Mouse (Mus musculus): ENCODE results near the gene Gzf1.

The Gzf1 gene

DNA sequence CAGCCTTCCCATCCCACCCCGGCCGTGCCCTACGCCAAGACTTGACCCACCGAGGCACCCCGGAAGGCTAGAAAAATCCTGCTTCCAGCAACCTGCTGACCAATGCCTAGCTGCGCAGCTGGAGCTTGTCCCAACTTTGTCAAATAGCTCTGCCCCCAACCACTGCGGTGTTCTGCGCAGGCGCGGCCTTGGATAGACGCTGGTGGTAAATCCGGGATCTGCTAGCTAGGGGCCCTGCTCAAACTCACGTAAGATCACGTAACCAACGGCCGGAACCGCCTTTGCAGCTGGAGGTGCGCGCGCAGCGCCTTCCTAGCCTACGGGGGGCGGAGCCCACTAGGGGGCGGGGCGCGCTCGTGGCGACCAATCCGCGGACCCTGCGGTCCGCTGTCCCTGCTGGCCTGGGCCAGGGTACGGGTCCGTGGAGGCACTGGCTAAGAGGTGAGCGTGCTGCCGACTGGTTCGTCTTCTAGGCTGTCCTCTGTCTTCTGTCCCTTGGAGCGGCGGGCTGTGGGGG lies at the start of gene Gzf1:
Gene Gzf1 (plus strand): TSS at position 249 of the 517 bp plus-strand sequence.
- DNase-seq (ENCODE audit: low read depth), result peak; percentile 98

DNA sequence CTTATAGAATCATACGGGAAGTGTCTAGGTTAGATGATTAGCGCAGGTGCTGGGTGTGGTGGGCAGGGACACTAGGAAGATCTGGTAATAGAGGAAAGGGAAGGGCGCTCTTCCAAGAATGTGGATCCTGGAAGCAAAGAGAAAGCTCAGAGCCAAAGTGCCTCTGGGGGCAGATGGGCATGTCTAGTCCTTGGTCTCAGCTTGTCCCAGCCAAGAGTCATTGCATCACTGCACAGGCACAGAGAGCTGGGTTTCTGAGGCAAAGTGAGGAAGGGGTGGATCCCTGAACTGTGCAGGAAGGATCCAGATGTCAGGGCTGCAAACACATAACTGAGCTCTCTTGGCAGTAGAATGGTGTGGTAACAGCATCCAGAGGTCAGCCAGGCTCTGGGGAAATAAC lies 49.2 kb upstream of the Gzf1 start:
- DNase-seq (ENCODE audit: low read depth), result no peak

DNA sequence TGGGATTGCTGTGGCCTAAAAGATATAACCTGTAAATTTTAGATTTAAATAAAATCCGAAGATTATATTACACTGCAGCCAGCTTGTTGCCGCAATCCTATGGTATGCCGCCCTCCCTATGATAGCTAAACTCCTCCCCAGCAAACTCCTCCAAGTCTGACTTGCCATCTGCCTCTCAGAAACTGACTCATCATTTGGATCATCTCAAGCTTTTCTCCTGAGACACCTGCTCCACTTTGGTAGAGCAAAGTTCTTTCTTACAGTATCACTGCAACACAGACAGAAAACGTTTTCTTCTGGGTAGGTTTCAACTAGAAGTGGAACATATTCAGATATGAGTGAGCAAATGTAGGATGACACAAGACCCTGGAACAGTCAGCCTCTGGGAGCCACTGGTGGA lies 46.4 kb upstream of the Gzf1 start:
- DNase-seq (ENCODE audit: low read depth), result no peak

DNA sequence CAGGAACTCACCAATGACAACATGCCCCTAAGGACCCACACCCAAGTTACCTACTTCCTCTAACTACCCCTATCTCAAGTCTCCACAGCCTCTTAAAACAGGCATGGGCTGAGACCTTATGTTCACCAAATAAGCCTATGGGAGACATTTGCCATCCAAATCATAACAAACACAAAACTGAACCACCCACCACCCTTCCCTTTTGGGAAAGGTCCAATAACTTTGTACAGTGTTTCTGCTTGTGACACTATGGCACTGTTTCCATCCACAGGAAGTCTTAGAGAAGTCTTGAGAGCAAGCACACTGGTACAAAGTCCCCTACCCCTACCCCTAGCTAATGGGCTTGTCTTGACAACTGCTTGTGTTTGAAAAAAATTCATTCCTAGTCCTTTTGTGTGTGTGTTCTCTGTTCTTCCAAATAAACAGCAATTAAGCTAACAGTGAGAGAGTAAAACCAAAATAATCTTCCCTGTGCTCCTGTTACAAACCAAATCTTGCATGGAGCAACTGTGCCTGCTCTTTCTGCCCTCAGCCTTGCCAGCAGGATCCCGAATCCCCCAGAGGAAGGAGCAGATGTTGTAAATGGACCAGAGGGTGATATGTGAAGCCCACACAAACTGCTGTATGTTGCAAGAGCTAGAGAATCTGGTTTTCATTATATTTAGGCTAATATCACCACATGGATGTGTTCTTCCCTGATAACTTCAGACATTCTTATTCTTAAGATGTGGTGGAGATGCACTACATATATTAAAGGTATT lies 38.0 kb upstream of the Gzf1 start:
- DNase-seq (ENCODE audit: low read depth), result no peak

DNA sequence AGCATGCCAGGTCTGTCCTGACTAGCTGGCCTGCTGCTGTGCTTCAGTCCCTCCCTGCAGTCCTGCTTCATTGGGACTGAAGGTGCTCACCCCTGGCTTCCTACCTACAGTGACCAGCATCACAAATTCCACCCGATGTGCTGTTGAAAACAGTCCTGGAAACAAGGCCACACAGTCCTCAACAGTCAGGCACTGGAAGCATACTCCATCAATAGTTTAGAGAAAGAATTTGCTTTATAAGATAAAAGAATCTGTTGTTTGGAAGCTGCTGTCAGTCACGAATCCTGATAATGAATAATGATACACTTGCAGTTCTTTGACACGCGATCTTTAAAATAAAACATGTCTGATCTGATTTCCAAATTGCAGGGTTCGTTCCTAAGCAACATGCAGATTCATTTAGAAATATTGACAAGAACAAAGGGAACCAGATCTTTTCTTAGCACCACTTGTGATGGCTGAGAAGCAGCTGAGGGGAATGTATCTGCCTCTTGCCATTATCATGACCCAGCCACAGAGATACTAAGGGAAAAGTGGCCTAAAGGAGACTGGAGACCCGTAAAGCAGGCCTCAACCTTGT lies 36.3 kb upstream of the Gzf1 start:
- DNase-seq (ENCODE audit: low read depth), result no peak

DNA sequence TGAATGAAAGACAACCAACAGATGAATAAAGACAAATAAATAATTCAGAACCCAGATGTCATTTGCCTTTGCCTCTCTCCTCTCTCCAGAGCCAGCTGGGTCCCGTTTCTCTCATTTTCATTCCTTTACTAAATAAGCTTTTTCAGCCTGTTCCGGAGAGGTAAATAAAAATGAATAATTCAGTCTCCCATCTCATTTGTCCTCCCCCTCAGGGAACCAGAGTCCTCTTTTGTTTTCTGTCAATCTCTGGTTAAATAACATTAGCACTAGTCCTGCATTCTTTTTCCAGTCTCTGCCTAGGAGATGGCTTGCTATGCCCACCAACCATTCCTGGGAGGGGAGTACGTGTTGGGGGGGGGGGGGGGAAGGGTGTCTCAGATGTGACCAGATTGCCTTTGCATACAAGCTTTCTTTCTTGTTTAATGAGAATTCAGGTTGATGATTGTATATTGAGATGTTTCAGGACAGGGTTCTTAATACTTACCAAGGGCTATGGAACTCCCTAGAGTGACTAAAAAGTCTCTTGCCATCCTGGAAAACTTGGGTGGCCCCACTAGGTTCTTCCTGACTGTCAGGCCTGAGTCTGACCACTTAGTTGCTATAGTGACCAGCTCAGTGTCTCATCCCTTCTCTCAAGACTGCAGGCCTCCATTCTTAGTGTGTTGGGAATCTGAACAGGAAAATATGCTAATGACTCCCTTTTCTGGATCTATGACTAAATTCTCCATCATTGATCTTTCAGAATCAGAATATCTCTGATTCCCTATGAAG lies 30.1 kb upstream of the Gzf1 start:
- DNase-seq (ENCODE audit: low read depth), result no peak

DNA sequence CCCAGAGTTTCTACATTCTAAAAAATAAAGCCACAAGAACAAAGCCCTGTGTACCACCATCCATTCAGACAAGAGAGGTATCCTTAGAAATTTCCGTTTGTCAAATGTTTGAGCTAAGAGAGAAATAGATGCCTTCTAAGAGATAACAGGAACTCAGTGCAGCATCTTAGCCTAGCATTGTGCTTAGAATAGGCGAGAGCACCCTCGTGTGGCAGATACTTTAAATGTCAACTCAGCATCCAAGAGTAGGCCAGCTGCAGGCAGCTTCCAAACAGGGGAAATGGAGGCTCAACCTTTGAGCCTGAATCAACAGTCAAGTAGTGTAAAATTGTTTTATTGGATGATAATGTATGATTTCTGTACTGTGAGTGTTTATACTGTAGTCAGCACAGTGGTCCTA lies 25.9 kb upstream of the Gzf1 start:
- peak; percentile 60 for DNase-seq (ENCODE audit: low read depth)

DNA sequence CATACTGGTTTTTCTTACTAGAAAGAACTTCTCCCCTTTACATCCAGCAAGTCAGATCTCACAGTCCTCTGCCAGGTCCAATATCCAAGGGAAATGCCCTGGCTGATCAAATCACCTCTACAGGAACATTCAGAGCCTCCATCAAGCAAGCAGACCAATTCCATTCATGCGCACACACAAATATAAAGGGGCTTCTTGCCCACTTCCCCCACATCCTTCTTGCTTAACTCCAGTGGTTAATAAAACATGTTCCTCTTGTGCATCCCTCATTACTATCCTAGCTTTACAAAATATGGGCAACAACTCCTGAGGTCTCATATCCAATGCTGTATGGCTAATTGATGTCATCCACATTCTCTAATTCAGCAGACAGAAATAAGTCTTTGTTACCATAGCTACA lies 17.4 kb upstream of the Gzf1 start:
- DNase-seq (ENCODE audit: low read depth), result no peak

DNA sequence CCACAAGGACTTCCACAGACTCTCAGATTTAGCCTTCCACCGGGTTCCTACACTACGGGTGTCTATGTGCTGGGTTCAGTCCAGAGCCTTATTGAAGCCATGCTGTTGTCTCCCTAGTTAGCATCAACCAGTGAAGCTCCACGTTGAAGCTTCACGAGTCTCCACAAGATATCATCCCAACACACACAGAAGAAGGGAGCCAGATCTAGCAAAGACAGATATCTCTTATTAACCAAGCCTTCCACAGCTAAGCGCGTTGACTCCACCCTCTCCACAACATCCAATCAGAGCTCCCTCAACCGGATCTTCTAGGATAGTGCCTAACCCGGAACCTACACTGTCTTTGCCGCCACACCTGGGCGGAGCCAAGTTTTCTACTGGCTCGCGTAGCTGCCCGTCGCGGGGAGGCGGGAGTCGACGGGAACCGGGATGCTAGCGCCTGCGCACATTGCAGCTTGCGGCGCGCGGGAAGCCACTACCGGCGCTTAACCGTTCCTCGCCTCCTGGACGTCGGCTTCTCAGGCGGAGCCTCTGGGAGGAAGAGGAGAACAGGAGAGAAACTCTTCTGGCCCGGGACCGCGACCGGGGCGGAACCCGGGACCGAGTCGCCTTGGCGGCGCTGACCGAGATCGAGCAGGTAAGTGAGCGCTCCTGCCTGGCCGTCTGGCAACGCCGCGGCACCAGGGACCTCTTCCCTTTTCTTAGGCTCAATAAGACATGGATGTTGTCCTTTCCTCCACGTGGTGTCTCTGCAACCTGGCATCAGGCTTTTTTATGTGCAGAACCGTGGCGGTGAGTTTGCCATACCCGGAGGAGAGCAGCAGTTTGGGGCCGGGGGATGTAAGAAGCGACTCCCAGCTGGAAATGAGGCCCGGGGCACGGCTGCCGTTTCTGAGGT lies 8.4 kb upstream of the Gzf1 start, which contains the start of gene Nxt1:
Gene Nxt1 (plus strand): TSS at position 403 of the 898 bp plus-strand sequence.
- DNase-seq (ENCODE audit: low read depth), result peak; percentile 99

DNA sequence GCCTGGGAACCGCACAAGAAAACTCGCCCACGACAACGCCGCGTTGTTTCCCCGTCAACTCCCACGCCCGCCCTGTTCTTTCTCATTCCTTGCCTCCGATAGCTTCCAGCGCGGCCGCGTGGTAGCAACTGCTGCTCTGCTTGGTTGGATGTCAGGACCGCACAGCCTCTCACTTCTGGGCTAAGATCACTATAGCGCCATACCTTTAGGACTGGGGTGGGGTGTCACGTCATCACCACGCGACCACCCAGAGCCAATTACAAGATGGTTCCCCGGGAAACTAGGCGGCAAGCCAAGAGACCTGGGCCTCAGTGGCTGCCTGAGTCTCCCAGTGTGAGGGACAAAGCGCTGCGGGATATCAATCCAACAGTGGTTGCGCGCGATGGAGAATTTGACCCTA lies 3.0 kb upstream of the Gzf1 start:
- no peak for DNase-seq (ENCODE audit: low read depth)

DNA sequence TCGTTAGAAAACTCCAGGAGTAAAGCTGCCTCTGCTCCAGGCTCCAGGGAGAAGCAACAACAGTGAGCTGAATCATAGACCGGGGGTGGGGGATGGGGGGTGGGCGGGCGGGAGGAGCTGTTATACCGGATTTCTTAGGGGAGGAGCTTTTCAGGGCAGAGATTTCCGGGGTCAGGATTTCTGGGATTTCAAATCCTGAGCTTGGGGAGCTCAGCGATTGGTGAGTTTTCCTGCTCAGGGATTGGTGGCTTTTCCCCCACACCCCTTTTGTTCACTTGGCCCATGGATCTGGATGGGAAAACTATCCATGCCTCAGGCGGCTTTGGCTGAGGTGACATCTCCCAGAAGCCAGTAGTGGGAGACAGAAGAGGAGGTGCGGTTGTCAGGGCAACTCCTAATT lies 1.5 kb upstream of the Gzf1 start:
- DNase-seq (ENCODE audit: low read depth), result no peak

DNA sequence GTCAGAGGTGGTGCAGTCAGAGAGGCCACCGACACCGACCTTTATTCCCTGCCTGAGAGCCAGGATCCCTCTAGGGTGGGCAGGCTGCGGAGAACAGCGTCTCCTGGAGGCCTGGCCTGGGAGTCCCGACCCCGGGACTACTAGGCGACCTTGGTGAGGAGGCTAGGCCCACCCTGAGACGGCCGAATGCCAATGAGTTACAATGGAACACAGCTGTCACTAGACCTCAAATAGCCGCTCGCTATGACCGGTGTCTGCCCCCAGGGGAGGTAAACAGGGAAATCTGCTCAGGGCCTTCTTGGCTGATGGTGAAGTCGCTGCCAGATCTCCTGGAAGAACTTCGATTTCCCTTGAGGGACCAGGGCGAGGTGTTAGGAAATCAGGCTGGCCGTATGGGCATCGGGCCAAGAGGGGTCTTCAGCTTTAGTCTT lies 653 bp downstream of the Gzf1 start:
- no peak for DNase-seq (ENCODE audit: low read depth)

DNA sequence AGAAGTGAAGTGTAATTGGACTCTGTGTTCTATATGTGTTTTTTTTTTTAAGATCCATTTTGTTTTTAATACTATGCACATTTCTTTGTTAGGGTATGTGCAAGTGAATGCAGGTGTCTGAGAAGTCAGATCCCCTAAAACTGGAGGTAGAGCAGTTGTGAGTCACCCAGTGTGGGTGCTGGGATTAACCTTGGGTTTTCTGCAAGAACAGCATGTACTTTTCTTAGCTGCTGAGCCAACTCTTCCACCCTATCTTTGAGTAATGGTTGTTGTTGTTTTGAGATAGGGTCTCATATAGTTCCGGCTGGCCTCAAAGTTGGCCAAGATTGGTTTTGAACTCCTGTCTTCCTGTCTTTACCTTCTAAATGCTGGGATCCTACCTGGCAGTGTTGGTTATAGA lies 2.2 kb downstream of the Gzf1 start:
- DNase-seq (ENCODE audit: low read depth), result no peak

DNA sequence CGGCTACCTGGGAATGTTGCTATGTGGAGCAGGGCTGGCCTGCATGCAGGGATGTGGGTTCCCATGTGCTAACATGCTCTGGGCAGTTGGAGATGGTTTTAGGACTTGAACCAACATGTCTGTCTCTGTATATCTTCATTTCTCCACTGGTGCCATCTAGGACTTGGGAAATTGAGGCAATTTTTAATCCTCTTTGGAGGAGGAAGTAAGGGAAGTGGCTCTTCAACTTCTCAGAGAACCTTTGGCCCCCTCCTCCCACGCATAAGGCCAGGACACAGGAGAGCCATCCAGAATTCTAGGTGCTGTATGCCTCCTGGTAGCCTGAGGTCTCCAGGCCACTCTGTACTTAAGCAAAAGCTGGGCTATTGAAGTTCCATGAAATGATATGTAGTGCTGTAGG lies 4.1 kb downstream of the Gzf1 start:
- DNase-seq (ENCODE audit: low read depth), result no peak

DNA sequence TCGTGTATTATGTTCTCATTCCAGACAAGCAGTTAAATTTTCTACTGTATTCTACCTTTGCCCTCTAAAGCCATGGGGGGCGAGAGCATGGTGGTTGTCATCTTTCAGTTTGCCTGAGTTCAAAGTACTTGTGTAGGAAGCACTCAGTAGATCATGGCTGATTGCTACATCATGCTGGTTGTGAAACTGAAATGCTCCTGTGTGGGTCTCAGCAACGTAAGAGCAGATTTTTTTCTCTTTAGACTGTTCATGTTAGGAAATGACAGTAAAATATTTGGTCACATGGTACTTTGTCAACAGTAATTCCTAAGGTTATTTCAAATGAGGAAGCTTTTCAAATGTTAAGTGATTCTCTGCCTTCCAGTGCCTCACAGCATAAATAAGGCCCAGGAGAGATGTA lies 4.9 kb downstream of the Gzf1 start:
- no peak for DNase-seq (ENCODE audit: low read depth)

DNA sequence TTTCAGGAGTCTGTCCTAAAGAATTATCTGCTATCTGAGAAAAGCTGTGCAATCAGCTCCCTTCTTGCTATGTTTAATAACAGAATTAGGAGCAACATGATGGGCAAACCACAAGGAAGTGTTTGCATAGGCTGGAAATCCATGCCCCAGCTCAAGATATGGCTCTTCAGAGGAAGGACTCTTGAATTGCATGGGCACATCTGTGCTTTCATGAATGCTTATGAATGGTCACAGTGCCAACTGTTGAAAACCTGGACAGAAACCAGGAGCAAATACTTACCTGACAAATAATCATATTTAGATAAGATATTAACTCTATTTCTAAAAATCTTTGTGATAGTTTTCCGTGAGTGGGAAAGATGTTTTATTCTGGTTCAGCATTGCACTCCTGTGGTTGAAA lies 6.0 kb downstream of the Gzf1 start:
- DNase-seq (ENCODE audit: low read depth), result no peak

DNA sequence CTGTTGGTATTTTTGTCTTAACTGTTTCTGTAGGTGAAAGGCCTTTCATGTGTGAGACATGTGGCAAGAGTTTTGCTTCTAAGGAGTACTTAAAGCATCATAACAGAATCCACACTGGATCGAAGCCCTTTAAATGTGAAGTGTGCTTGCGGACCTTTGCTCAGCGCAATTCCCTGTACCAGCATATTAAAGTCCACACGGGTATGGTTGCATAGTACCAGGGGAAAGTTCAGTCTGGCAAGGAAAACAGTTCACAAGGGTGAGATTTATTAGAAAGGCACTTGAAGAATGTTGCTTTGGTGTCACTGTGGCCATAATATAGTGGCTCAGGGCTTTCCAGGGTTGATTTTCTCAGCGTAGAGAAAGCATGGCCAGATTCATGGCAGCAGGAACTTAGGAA lies 7.1 kb downstream of the Gzf1 start:
- no peak for DNase-seq (ENCODE audit: low read depth)

DNA sequence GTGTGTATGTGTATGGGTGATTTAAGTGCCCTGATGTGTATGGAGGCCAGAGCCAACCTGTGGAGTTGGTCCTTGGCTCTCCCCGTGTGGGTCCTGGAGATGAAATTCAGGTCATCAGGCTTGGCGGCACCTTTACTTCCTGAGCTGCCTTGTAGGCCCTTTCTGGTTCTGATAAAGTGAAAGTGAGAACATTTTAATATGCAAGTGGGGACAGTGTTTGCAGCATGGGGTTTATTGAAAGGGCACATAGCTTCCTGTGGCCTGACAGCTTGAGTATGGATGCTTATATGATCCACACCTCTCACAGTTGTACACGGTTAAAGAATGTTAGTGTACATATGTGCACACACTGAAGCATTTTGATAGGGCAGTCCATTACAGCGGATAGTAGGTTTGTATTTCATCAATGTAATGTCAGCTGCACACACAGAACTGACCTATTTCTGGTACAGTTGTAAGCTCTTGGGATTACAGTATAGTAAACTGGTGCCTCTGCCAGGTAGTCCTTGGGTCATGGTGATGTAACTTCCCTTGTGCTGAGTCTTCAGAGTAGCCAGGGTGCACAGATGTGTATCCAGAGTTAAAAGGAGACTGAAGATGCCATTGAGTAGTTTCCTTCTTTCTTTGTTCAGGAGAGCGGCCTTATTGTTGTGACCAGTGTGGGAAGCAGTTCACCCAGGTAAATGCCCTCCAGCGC lies 8.8 kb downstream of the Gzf1 start:
- no peak for DNase-seq (ENCODE audit: low read depth)

DNA sequence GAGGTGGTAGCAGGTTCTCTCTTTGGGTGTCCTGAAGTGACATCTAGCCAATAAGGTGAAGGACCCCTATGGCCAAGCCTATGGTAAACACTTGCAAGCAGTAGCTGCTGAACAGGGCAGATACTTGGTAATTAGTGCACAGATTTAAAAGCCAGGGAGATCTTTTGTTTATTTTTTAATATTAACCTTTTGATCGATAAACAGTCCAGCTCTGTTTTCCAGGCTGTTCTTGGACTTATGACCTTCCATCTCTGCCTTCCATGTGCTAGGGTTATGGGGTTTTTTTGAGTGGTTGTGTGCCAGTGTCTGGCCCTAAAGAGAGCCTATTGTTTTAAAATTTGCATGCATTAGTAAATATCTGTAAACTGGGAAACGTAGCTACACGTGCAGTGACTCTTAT lies 9.5 kb downstream of the Gzf1 start:
- no peak for DNase-seq (ENCODE audit: low read depth)

DNA sequence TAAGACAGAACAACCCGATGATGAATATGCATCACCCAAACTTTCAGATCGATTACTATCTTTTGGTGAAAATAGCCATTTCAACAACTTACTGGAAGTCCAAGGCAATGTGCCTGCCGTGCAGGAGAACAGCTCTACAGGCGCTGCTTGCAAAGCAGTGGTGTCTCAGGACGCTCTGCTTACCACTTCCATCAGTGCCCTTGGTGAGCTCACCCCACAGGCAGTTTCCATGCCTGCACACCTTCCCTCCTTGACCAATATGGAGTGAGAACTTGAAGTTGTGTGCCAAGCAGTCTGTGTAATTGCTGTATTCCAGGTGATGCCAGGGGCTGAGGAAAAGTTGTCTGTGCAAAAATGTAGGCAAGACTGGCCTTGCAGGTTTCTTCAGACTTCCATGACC lies 10.0 kb downstream of the Gzf1 start:
- DNase-seq (ENCODE audit: low read depth), result no peak

DNA sequence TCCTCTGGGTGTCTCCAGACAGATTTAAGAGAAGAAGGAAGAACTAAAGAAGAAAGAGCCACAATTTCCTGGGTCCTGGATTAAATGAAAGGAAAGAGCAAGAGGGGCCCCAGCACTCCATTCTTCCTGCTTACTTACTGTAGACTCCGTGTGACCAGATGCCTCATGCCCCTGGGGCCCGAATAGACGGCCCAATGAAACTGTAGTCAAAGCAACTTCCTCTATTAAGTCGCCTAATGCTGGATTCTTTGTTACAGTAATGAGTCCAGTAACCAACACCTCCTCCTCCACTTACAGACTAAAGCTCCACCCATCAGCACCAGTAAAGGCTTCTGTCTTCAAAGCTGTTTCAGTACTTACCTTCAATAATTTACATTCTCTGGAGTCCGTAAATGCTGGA lies 17.7 kb downstream of the Gzf1 start:
- no peak for DNase-seq (ENCODE audit: low read depth)

Measured in naive thymus-derived CD4-positive, alpha-beta T cell, adult 2 months (primary cell).